Mouse (Mus musculus): ENCODE measurements around the gene Xpot. TPM values are rescaled to one million over a fixed set of nuclear protein-coding genes. Genes with fewer than 3 reads are reported as not detected.
A peak's percentile ranks its signal among the peaks of the same experiment; 100 is the strongest.

Gene Xpot
- total RNA-seq, 1 experiment = 129 TPM

DNA sequence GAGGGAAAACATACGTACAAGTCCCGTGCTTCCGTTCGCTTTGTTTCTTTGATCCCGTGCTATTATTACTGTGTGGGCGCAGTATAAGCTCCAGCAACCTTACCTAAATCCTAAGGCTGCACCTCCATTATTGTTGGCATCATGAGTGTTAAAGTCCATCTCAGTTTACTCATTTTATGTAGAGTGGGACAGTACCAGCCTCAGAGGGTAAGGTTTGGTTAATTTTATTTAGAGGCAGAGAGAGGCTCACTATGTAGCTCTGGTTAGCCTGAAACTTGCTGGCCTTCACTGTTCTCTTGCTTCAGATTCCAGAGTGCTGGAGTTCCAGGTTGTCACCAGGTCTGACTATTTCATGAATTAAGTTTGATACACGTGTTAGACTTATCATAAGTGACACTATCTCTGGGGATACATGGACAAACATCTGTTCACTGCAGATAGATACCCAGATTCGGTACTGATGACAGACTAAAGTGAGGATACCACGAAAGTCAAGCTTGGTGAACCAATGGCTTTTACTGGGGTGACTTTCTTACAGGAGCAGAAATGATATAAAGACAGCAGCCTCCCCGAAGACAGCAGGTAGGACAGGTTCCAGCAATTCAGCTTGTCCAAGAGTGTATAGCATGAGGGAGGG lies 1.2 kb upstream of the Xpot start:
- no peak for DNase-seq (ENCODE audit: low read depth, low spot score)
- Histone ChIP-seq H3K4me3 (ENCODE audit: insufficient read depth in 1 of 2, low read depth in 1 of 2, low read length in 2 of 2, poor library complexity in 1 of 2, severe bottlenecking in 1 of 2) (peak overlapping the region; percentile 27 to 76; a peak in 3 of 4 replicates), H3K4me1 (ENCODE audit: control insufficient read depth in 2 of 2, insufficient read depth in 2 of 2, low read length in 2 of 2, poor library complexity in 1 of 2) (peaks cover 0 to 5% of the 10 kb centered on the region in 2 experiments; a peak in 1 of 4 replicates), H3K9ac (ENCODE audit: insufficient read depth, low read depth, low read length, poor library complexity, severe bottlenecking) (peak overlapping the region; percentile 93; the same call in 1 of the 2 replicates), H3K27ac (ENCODE audit: insufficient read depth, low read depth, low read length, poor library complexity, severe bottlenecking) (no peak overlapping the region; the same call in 1 of the 2 replicates), H3K36me3 (ENCODE audit: control insufficient read depth, insufficient read depth, low read length, poor library complexity, severe bottlenecking) (no peaks in the 10 kb centered on the region), H3K9me3 (ENCODE audit: control insufficient read depth, insufficient read depth, low read depth, low read length) (no peaks in the 10 kb centered on the region)
- in situ Hi-C loops (cut with MboI; ENCODE audit: low sequenced_read_pairs in 2 of 2, unreplicated experiment in 2 of 2) = no loop called here
- TF ChIP-seq ZC3H11A (IDR thresholded peaks at IDR 0.05; ENCODE audit: borderline replicate concordance, low read depth, low read length) (no peak), MAFK (IDR thresholded peaks at IDR 0.05; ENCODE audit: insufficient read depth, low read depth, low read length) (no peak), ZNF384 (IDR thresholded peaks at IDR 0.05; ENCODE audit: low read depth, low read length) (no peak), HCFC1 (IDR thresholded peaks at IDR 0.05; ENCODE audit: borderline replicate concordance, insufficient read depth, low read length) (no peak), CHD2 (IDR thresholded peaks at IDR 0.05; ENCODE audit: low read depth, low read length) (no peak)

DNA sequence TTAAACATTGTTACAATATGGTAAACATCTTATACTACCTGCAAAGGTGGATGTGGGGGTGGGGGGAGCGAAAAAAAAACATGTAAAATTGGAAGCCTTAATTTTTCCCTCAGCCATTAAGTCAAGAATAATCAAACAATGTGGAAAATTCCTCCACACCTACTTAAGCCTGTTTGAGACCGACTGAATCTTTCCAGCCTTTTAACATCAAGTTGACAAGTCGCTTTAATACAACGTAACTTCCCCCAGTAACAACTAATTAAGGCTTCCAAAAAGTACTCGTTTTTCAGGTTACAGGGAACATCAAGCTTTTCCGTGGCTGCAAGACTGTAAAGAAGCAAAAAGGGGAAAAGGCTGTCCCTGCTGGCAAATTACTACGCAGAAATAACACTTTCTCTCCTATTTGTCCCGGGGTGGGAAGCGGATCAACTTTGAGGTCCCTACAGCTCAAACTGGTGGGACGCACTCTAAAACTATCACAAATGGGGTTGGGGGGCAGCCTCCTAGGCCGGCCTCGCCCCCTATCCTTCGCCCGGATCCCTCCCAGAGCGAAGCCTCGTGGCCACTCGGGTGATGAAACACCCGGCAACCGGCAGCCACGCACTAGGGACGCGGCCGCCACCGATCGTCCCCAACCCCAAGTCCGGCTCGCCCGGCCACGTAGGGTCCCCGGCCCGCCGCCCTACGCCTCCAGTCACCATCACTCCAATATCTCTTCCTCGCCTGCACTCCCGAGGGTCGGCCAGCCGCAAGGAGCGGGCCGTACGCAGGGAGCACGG lies 536 bp downstream of the Xpot start:
- peaks cover 0 to 8% of the 10 kb centered on the region in 2 experiments; a peak in 1 of 4 replicates for H3K4me1 ChIP-seq (ENCODE audit: control insufficient read depth in 2 of 2, insufficient read depth in 2 of 2, low read length in 2 of 2, poor library complexity in 1 of 2)
- in situ Hi-C loops (cut with MboI; ENCODE audit: low sequenced_read_pairs in 2 of 2, unreplicated experiment in 2 of 2) = no loop called here

DNA sequence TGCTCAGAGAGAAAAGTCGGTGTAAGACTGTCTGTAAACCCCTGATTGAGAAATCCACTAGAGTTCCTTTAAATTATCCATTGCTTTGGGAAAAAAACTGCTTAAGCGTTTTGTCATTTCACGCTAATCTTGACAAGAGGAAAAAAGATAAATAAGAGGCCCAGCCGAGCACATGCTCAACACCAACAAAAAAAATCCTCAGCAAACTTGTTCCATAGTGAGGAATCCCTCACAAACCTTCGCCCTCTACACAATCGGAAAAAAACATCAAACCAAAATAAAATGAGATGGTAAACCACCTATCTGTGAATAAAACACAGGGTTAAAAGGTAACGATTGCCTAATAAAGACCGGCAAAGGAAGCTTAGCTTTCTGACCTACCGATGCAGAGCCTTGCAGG lies 1.1 kb downstream of the Xpot start:
- Histone ChIP-seq H3K9me3 (ENCODE audit: control insufficient read depth, insufficient read depth, low read depth, low read length) (no peaks in the 10 kb centered on the region), H3K36me3 (ENCODE audit: control insufficient read depth, insufficient read depth, low read length, poor library complexity, severe bottlenecking) (peaks cover 11% of the 10 kb centered on the region), H3K9ac (ENCODE audit: insufficient read depth, low read depth, low read length, poor library complexity, severe bottlenecking) (peak overlapping the region; percentile 93; the same call in 1 of the 2 replicates), H3K4me1 (ENCODE audit: control insufficient read depth in 2 of 2, insufficient read depth in 2 of 2, low read length in 2 of 2, poor library complexity in 1 of 2) (peaks cover 0 to 8% of the 10 kb centered on the region in 2 experiments; a peak in 1 of 4 replicates), H3K4me3 (ENCODE audit: insufficient read depth in 1 of 2, low read depth in 1 of 2, low read length in 2 of 2, poor library complexity in 1 of 2, severe bottlenecking in 1 of 2) (peak overlapping the region; percentile 64 to 90), H3K27ac (ENCODE audit: insufficient read depth, low read depth, low read length, poor library complexity, severe bottlenecking) (no peak overlapping the region)
- DNase-seq (ENCODE audit: low read depth, low spot score) = no peak
- TF ChIP-seq ZNF384 (IDR thresholded peaks at IDR 0.05; ENCODE audit: low read depth, low read length) (no peak), MAFK (IDR thresholded peaks at IDR 0.05; ENCODE audit: insufficient read depth, low read depth, low read length) (no peak), CHD2 (IDR thresholded peaks at IDR 0.05; ENCODE audit: low read depth, low read length) (no peak), HCFC1 (IDR thresholded peaks at IDR 0.05; ENCODE audit: borderline replicate concordance, insufficient read depth, low read length) (no peak), ZC3H11A (IDR thresholded peaks at IDR 0.05; ENCODE audit: borderline replicate concordance, low read depth, low read length) (no peak)
- in situ Hi-C loops (cut with MboI; ENCODE audit: low sequenced_read_pairs in 2 of 2, unreplicated experiment in 2 of 2) = no loop called here

More for the DNA sequence above, 536 bp downstream of the Xpot start:
- no peak for DNase-seq (ENCODE audit: low read depth, low spot score)
- peak overlapping the region; percentile 64 to 90 for H3K4me3 ChIP-seq (ENCODE audit: insufficient read depth in 1 of 2, low read depth in 1 of 2, low read length in 2 of 2, poor library complexity in 1 of 2, severe bottlenecking in 1 of 2)
- peaks cover 5% of the 10 kb centered on the region for H3K36me3 ChIP-seq (ENCODE audit: control insufficient read depth, insufficient read depth, low read length, poor library complexity, severe bottlenecking)
- peak overlapping the region; percentile 75 for H3K27ac ChIP-seq (ENCODE audit: insufficient read depth, low read depth, low read length, poor library complexity, severe bottlenecking)
- H3K9ac ChIP-seq (ENCODE audit: insufficient read depth, low read depth, low read length, poor library complexity, severe bottlenecking) = peak overlapping the region; percentile 93
- TF ChIP-seq ZC3H11A (IDR thresholded peaks at IDR 0.05; ENCODE audit: borderline replicate concordance, low read depth, low read length) (no peak), HCFC1 (IDR thresholded peaks at IDR 0.05; ENCODE audit: borderline replicate concordance, insufficient read depth, low read length) (no peak), ZNF384 (IDR thresholded peaks at IDR 0.05; ENCODE audit: low read depth, low read length) (no peak), MAFK (IDR thresholded peaks at IDR 0.05; ENCODE audit: insufficient read depth, low read depth, low read length) (no peak), CHD2 (IDR thresholded peaks at IDR 0.05; ENCODE audit: low read depth, low read length) (no peak)
- H3K9me3 ChIP-seq (ENCODE audit: control insufficient read depth, insufficient read depth, low read depth, low read length) = no peaks in the 10 kb centered on the region

DNA sequence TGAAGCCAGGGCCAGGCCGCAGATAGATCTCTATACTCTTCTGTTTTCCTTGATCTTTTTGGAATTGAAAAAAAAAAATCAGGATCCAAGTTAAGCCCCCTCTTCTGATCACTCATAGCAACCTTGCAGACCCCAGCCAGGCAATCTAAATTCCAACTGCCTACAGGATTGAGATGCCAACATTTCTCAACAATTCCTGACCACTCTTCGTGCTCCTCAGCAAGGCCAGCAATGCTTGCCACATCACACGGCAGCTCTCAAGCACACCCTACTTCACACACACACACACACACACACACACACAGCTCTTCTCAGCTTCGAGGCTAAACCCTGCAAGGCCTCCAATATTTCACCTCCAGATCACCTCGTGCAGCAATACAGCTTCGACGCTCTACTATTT lies 2.5 kb downstream of the Xpot start:
- Histone ChIP-seq H3K9me3 (ENCODE audit: control insufficient read depth, insufficient read depth, low read depth, low read length) (no peaks in the 10 kb centered on the region), H3K9ac (ENCODE audit: insufficient read depth, low read depth, low read length, poor library complexity, severe bottlenecking) (no peak overlapping the region), H3K36me3 (ENCODE audit: control insufficient read depth, insufficient read depth, low read length, poor library complexity, severe bottlenecking) (peaks cover 15% of the 10 kb centered on the region), H3K4me1 (ENCODE audit: control insufficient read depth in 2 of 2, insufficient read depth in 2 of 2, low read length in 2 of 2, poor library complexity in 1 of 2) (peaks cover 0 to 4% of the 10 kb centered on the region in 2 experiments; a peak in 1 of 4 replicates), H3K4me3 (ENCODE audit: insufficient read depth in 1 of 2, low read depth in 1 of 2, low read length in 2 of 2, poor library complexity in 1 of 2, severe bottlenecking in 1 of 2) (no peak overlapping the region), H3K27ac (ENCODE audit: insufficient read depth, low read depth, low read length, poor library complexity, severe bottlenecking) (no peak overlapping the region)
- no peak for DNase-seq (ENCODE audit: low read depth, low spot score)
- TF ChIP-seq MAFK (IDR thresholded peaks at IDR 0.05; ENCODE audit: insufficient read depth, low read depth, low read length) = no peak
- no peak for TF ChIP-seq HCFC1 (IDR thresholded peaks at IDR 0.05; ENCODE audit: borderline replicate concordance, insufficient read depth, low read length)
- TF ChIP-seq CHD2 (IDR thresholded peaks at IDR 0.05; ENCODE audit: low read depth, low read length) = no peak
- no peak for TF ChIP-seq ZNF384 (IDR thresholded peaks at IDR 0.05; ENCODE audit: low read depth, low read length)
- in situ Hi-C loops (cut with MboI; ENCODE audit: low sequenced_read_pairs in 2 of 2, unreplicated experiment in 2 of 2) = no loop called here
